Mouse (Mus musculus) stomach, postnatal 0 days (tissue): Measurements from ENCODE around the gene Smu1.

Experiments
- CTCF ChIP-seq: IDR thresholded peaks from 2 replicates; pipeline ENCODE4 v1.5.1; 2016; ENCODE audit warnings: antibody characterized with exemption, low read depth, mild to moderate bottlenecking, moderate library complexity
- EP300 ChIP-seq: optimal IDR thresholded peaks from 2 replicates; pipeline ENCODE3; 2016; ENCODE audit warnings: antibody characterized with exemption

- TF ChIP-seq CTCF, result no peak
- TF ChIP-seq EP300, result no peak
Measured at GRCm38 (mm10) chr4:40759876-40760275, 2.2 kb upstream of the Smu1 start.
